Mouse (Mus musculus) midbrain, embryonic 12.5 days (tissue): ENCODE data around the gene Zup1. TPM values are rescaled to one million over a fixed set of nuclear protein-coding genes. Genes with fewer than 3 reads are reported as not detected.
"Not testable (repeated sequence)": the region's sequence is repeated elsewhere in the genome, so short reads cannot be mapped to it uniquely, and the experiment has no call there.

ENCODE experiments used
- ATAC-seq: fragments of 200-750 bp; cut with Nextera tagmentation; 2 replicates; pipeline ENCODE4 v1.8.0; 2017; ENCODE audit warnings: low read depth, moderate TSS enrichment, moderate library complexity; ENCODE audit not compliant: low FRiP score
- H3K27ac ChIP-seq: fragments of 300-500 bp; sonication (generic); replicated peaks from 2 replicates; pipeline ENCODE4 v1.5.1; 2016; ENCODE audit warnings: mild to moderate bottlenecking
- H3K27me3 ChIP-seq: fragments of 300-500 bp; sonication (generic); 2 replicates; pipeline ENCODE4 v1.6.1; 2016; ENCODE audit warnings: mild to moderate bottlenecking
- H3K36me3 ChIP-seq: fragments of 300-500 bp; sonication (generic); 2 replicates; pipeline ENCODE4 v1.6.1; 2016
- H3K4me1 ChIP-seq: fragments of 300-500 bp; sonication (generic); 2 replicates; pipeline ENCODE4 v1.6.1; 2016
- H3K4me2 ChIP-seq: fragments of 300-500 bp; sonication (generic); replicated peaks from 2 replicates; pipeline ENCODE4 v1.6.1; 2016; ENCODE audit warnings: mild to moderate bottlenecking, moderate library complexity
- H3K4me3 ChIP-seq: fragments of 300-500 bp; sonication (generic); 2 replicates; pipeline ENCODE4 v1.5.1; 2016; ENCODE audit warnings: mild to moderate bottlenecking
- H3K9ac ChIP-seq: fragments of 300-500 bp; sonication (generic); replicated peaks from 2 replicates; pipeline ENCODE4 v1.6.1; 2016; ENCODE audit warnings: mild to moderate bottlenecking, moderate library complexity
- H3K9me3 ChIP-seq: fragments of 300-500 bp; sonication (generic); 2 replicates; pipeline ENCODE4 v1.6.1; 2016; ENCODE audit warnings: mild to moderate bottlenecking
- WGBS: fragments of 180-500 bp; shearing (Covaris S2); methylation state at CpG from one replicate; pipeline ENCODE4 v1.1.7; 2016; 5-methylcytosine and 5-hydroxymethylcytosine counted together
- polyA plus RNA-seq: library from polyadenylated mRNA; unstranded; fragments of >200 nt; fragmentation: Nextera tagmentation; extraction: Ambion mirVana; gene quantifications from 2 replicates; pipeline ENCODE4 v1.2.1, GENCODE M21; 2016

The Zup1 gene
- polyA plus RNA-seq, result 28.7 and 29.6 TPM in 2 replicates

DNA sequence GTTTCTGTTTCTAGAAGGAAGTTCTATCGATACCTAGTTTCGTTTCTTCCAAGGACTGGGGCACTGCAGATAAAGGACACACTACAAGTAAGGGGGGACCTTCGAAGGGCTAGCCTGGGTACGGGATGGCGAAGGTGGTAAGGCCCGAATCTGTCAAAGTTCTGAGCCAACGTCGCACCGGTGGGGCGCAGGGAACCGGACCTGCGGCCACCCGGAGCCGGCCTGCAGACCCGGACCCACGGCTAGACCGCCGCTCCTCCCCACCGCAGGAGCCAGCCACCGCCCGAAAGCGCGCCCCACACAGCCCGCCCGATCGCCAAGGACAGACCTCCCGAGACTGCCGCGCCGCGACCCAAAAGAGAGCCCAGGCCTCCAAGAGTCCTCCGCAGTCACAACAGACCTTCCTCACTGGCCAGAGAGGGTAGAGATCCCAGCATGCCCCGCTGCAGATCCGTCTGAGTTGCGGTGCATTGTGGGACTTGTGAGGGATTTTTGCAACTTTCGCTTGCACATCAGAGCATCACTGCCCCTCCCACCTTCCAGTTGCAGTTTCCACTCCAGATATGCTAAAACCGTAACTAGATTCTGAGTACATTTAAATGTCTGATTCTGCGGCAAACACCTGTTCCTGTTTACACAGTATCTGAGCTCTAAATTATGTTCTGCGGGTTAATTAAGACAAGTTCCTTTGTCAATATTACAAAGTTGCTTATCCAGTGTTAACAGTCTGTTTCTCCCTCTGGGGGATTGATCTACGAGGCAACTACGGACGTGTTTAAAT is at the start of gene Zup1:
Gene Zup1 (minus strand): TSS at position 467 of the 781 bp plus-strand sequence.
- peak within 1 kb of the TSS; percentile 65 for H3K27ac ChIP-seq
- no peaks in the 10 kb centered on the region for H3K9me3 ChIP-seq
- peak within 1 kb of the TSS; percentile 67 for H3K4me2 ChIP-seq
- peak within 1 kb of the TSS; percentile 75 for H3K9ac ChIP-seq
- H3K36me3 ChIP-seq, result peaks cover 9% of the 10 kb centered on the region; the same call in 1 of the 2 replicates
- no peaks in the 10 kb centered on the region for H3K27me3 ChIP-seq
- 4% methylated on average over 42 of the region's 42 CpGs for WGBS
- ATAC-seq, result peak; percentile 97
- H3K4me1 ChIP-seq, result peaks cover 7% of the 10 kb centered on the region
- peak within 1 kb of the TSS; percentile 68 for H3K4me3 ChIP-seq

DNA sequence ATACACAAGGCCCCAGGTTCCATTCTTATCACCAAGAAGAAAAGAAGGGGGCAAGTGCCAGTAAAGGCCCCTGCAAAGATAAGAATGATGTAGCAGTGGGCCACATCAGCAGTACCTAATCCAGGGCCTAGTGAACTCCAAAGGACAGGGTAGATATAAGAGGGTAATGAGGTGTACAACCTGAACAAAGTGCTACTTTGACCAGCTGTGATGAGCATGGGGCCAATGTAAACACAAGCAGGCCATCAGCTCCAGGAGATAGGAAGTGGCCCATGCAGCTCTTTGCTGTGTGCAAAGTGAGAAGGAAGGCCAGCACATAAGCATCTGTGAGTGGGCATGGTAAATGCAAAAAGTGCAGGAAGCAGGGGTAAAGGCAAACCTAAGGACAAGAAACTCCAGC is 47.3 kb upstream of the Zup1 start:
- Histone ChIP-seq H3K27me3 (no peaks in the 10 kb centered on the region), H3K4me3 (no peak overlapping the region), H3K27ac (no peak overlapping the region), H3K4me1 (no peaks in the 10 kb centered on the region), H3K9me3 (no peaks in the 10 kb centered on the region), H3K36me3 (peaks cover 80% of the 10 kb centered on the region), H3K4me2 (no peak overlapping the region), H3K9ac (no peak overlapping the region)
- ATAC-seq, result no peak

DNA sequence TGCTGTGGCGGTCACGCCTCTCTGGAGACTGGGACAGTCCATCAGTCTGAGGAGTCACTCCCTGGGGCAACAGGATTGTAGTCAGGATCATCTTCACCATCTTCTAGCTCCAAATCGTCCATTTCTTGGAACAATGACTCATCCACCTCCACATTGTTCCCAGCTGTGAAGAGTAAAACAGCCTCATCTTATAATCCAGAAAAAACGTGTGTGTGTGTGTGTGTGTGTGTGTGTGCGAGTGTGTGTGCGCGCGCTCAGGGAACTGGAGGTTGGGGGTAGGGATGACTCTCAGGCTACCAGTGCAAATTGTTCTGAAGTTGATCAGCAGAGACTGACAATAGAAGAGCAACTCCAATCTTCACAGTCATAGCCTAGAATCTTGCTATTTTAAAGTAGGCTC is 45.6 kb upstream of the Zup1 start:
- WGBS, result 93% methylated on average over 6 of the region's 8 CpGs
- not testable (repeated sequence) for H3K9me3 ChIP-seq

DNA sequence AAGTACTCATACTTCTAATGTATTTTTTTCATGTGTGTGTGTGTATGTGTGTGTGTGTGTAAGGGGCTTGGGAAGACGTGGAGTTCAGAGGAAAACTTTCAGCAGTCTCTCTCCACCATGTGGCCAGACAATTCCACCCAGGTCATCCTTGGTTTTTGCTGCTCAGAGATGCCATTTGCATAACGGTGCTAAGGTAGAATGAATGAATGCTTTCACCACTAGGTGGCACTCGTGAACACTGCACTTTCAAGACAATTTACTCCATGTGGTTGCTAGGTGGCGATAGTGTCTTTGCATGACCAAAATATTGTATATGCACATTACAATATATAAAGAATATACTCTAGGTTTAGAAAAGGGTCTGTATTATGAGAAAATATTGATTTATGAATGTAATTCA is 35.7 kb upstream of the Zup1 start:
- Histone ChIP-seq H3K4me1 (no peaks in the 10 kb centered on the region), H3K4me2 (no peak overlapping the region), H3K9ac (no peak overlapping the region), H3K27ac (no peak overlapping the region), H3K9me3 (no peaks in the 10 kb centered on the region), H3K4me3 (no peak overlapping the region), H3K27me3 (no peaks in the 10 kb centered on the region), H3K36me3 (peaks cover 12% of the 10 kb centered on the region)
- peak; percentile 70 for ATAC-seq
- 20% methylated on average over 4 of the region's 4 CpGs for WGBS

More for the DNA sequence above, 45.6 kb upstream of the Zup1 start:
- not testable (repeated sequence) for H3K9ac ChIP-seq, H3K4me3 ChIP-seq, H3K27me3 ChIP-seq, H3K4me1 ChIP-seq, H3K4me2 ChIP-seq, ATAC-seq, H3K27ac ChIP-seq
- peaks cover 80% of the 10 kb centered on the region for H3K36me3 ChIP-seq

DNA sequence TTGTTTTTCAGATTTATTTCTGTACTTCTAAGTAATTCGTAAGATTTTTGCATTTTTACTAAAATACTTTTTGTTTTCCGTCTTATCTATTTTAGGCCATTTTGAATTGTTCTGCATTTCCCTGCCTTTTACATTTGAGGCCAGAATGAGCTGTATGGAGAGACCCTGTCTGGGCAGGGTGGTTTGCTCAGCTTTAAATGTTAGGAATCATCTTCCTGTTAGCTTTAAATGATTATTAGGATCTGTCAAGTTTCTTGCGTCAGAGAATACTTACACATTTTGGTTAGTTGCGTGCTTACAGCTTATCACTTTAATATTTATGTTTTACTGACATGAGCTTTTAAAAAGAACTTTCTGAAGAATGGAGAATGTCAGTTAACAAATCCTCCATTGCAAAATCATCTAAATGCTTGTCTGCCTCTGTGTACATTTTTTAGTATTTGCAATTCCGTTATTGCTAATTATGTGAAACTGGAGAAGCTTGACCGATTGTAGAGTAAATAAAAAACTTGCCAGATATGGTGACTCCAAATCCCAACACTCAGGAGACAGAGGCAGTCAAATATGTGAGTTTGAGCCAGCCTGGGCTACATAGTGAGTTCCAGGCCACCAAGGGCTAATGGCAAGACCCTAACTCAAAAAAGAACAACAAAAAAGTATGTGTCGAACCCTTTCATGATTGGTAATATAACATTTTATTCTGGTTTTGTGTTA is 23.9 kb upstream of the Zup1 start:
- no peaks in the 10 kb centered on the region for H3K27me3 ChIP-seq
- no peak overlapping the region for H3K4me3 ChIP-seq
- H3K9ac ChIP-seq, result no peak overlapping the region
- WGBS, result 93% methylated on average over 7 of the region's 7 CpGs
- H3K4me1 ChIP-seq, result no peaks in the 10 kb centered on the region
- H3K27ac ChIP-seq, result no peak overlapping the region
- no peak overlapping the region for H3K4me2 ChIP-seq
- no peak for ATAC-seq
- H3K36me3 ChIP-seq, result 0 out of 2 replicates have a peak, but pooled peaks cover 4% of the 10 kb centered on the region
- H3K9me3 ChIP-seq, result peaks cover 9% of the 10 kb centered on the region; the same call in 1 of the 2 replicates

DNA sequence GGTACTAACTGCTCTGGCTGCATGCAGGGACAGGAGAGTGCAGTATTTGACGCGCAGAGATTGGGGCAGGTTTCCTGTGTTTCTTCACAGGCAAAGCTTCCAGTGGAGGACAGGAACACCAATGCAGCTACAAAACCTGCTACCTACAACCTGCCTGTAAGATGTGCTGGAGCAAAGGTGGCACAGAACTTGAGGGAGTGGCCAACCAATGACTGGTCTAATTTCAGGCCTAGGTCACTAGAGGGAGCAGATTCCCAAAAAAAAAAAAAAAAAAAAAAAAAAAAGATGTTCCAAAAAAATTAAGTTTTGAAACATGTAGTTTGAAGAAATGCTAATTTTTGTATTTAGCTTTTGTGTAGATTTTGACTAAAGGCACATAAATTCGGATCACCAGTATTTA is 1.4 kb upstream of the Zup1 start:
- 77% methylated on average over 3 of the region's 3 CpGs for WGBS
- H3K4me1 ChIP-seq, result peaks cover 7% of the 10 kb centered on the region

DNA sequence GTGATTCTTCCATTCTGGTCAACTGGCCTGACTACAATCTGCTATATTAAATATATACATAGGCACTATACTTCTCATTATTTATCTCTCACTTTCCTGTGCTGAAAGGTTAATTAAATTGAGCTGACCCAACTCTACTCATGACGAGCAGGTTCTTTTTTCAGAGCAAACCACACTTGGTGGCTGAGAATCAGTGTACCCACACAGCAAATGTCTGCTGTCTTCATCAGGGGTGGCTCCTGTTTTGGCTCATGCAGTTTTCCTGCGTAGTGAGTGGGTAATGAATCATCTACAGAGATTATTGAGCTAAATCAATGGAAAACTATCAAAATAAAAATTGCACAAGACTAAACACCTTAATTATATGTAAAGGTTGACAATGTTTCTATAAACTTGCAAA is 4.7 kb downstream of the Zup1 start:
- Histone ChIP-seq H3K4me2 (no peak overlapping the region), H3K9ac (no peak overlapping the region), H3K4me3 (no peak overlapping the region), H3K9me3 (no peaks in the 10 kb centered on the region), H3K27ac (no peak overlapping the region), H3K36me3 (peaks cover 30% of the 10 kb centered on the region), H3K27me3 (no peaks in the 10 kb centered on the region), H3K4me1 (peaks cover 7% of the 10 kb centered on the region)
- WGBS, result 88% methylated on average over 2 of the region's 2 CpGs
- ATAC-seq, result no peak

More for the DNA sequence above, 1.4 kb upstream of the Zup1 start:
- no peak overlapping the region for H3K27ac ChIP-seq
- H3K36me3 ChIP-seq, result peaks cover 5% of the 10 kb centered on the region; the same call in 1 of the 2 replicates
- H3K9me3 ChIP-seq, result no peaks in the 10 kb centered on the region
- no peak overlapping the region for H3K4me3 ChIP-seq
- no peaks in the 10 kb centered on the region for H3K27me3 ChIP-seq
- H3K9ac ChIP-seq, result no peak overlapping the region
- H3K4me2 ChIP-seq, result no peak overlapping the region
- no peak for ATAC-seq

DNA sequence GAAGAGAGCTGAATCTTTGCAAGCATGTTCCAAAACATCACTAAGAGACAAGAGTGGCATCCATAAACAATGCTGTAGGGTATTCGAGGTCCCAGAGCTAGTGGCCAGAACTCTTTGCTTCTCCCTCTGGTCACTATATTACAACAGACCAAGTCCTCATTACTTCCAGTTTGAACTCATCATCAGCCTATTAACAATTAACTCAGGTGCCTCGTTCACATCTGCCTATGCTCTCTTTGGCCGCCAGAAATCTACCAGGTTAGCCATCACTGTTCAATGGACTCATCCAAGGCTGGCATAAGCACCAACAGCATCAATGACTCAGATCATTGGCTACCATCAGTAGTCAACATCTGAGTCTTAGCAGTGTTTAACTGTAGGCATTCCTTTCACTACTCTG is 5.7 kb downstream of the Zup1 start:
- no peak for ATAC-seq
- WGBS, result 89% methylated on average over 3 of the region's 3 CpGs
- Histone ChIP-seq H3K4me3 (no peak overlapping the region), H3K4me2 (no peak overlapping the region), H3K27me3 (no peaks in the 10 kb centered on the region), H3K27ac (no peak overlapping the region), H3K4me1 (peaks cover 6% of the 10 kb centered on the region), H3K9ac (no peak overlapping the region), H3K36me3 (peaks cover 36% of the 10 kb centered on the region), H3K9me3 (no peaks in the 10 kb centered on the region)

DNA sequence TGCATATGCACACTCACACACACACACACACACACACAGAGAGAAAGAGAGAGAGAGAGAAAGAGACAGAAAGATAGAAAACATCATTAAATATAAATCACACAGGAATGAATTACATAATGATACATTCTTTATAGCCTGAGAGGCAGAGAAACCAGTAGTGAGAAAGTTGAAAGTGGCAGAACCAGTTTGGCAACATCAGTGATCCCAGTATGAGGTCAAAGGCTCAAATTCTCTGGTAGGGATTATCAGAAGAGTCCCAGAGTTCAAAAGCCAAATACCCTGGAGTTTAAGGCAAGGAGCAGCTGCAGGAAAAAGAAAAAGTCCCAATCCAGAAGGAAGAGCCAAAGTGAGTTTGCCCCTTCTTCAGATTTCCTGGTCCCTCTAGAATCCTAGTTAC is 10.4 kb downstream of the Zup1 start:
- H3K27me3 ChIP-seq, result no peaks in the 10 kb centered on the region
- no peak overlapping the region for H3K4me2 ChIP-seq
- no peak overlapping the region for H3K9ac ChIP-seq
- no peak overlapping the region for H3K27ac ChIP-seq
- no peak overlapping the region for H3K4me3 ChIP-seq
- no peak for ATAC-seq
- no peaks in the 10 kb centered on the region for H3K9me3 ChIP-seq
- no peaks in the 10 kb centered on the region for H3K4me1 ChIP-seq
- H3K36me3 ChIP-seq, result peaks cover 58% of the 10 kb centered on the region

DNA sequence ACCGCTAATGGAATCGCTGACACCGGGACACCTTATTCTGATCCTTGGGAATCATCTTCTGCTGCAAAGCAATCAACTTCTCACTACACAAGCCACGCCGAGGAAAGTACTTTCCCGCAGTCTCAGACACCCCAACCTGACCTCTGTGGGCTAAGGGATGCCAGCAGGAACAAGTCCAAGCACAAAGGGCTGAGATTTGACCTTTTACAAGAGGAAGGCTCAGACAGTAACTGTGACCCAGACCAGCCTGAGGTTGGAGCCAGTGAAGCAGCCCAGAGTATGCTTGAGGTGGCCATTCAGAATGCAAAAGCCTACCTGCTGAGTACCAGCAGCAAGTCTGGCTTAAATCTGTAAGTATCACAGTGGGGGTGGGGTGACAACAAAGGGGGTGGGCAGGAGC is 45.6 kb downstream of the Zup1 start:
- Histone ChIP-seq H3K27me3 (no peaks in the 10 kb centered on the region), H3K9ac (no peak overlapping the region), H3K36me3 (no peaks in the 10 kb centered on the region), H3K4me2 (peak overlapping the region; percentile 67), H3K27ac (no peak overlapping the region), H3K4me3 (peak overlapping the region; percentile 40), H3K4me1 (peaks cover 7% of the 10 kb centered on the region; the same call in 1 of the 2 replicates), H3K9me3 (no peaks in the 10 kb centered on the region)
- WGBS, result 6% methylated on average over 6 of the region's 6 CpGs
- peak; percentile 42 for ATAC-seq

DNA sequence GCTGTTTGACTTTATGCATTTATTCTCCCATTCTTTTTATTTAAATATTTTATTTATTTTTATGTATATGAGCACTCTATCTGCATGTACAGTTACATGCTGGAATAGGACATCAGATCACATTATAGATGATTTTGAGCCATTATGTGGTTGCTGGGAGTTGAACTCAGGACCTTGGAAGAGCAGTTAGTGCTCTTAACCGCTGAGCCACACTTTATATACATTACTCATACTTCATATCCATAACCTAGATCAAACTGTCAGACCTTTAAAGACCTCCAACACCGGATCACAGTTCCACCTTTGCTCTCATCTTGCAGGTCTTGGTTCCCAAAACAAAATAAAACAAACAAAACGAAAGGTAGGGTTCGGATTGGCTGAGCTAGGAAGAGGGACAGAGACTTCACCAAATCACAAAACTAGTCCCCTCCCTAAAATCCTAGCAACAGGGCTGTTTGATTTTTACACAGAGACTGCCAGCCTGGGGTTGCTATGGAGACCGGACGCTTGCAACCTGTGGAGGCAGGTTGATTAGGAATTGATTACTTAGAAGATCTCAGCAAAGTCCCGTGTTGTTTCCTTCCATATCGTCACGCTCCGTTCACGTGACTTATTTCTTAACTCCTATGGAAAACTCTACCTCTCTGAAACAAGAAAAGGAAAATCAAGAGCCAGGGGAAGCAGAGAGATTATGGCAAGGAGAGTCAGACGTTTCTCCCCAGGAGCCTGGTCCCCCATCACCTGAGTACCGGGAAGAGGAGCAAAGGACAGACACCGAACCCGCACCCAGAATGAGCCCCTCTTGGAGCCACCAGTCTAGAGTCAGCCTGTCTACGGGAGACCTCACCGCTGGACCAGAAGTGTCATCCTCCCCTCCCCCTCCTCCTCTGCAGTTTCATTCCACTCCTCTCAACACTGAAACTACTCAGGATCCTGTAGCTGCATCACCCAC is 46.3 kb downstream of the Zup1 start, which contains the start of gene Rsph4a:
Gene Rsph4a (plus strand): TSS at position 582 of the 952 bp plus-strand sequence.
- WGBS, result 7% methylated on average over 17 of the region's 17 CpGs
- Histone ChIP-seq H3K27me3 (no peaks in the 10 kb centered on the region), H3K4me1 (peaks cover 7% of the 10 kb centered on the region; the same call in 1 of the 2 replicates), H3K9ac (no peak within 1 kb of the TSS), H3K4me3 (peak within 1 kb of the TSS; percentile 40), H3K9me3 (no peaks in the 10 kb centered on the region), H3K36me3 (no peaks in the 10 kb centered on the region), H3K27ac (no peak within 1 kb of the TSS), H3K4me2 (peak within 1 kb of the TSS; percentile 67)
- peak; percentile 99 for ATAC-seq
